Mouse (Mus musculus) C2C12 (cell line): ENCODE measurements around the gene Pdlim1. TPM values are rescaled to one million over a fixed set of nuclear protein-coding genes. Genes with fewer than 3 reads are reported as not detected.

Experiments
- H3K27me3 ChIP-seq: one replicate; pipeline ENCODE4 v1.6.1; 2011; ENCODE audit not compliant: control insufficient read depth, insufficient read depth, insufficient read length
- H3K36me3 ChIP-seq: one replicate; pipeline ENCODE4 v1.6.1; 2011; ENCODE audit not compliant: control insufficient read depth, insufficient read depth
- H3K4me3 ChIP-seq: one replicate; pipeline ENCODE4 v1.5.1; 2011; ENCODE audit warnings: mild to moderate bottlenecking, control low read depth; ENCODE audit not compliant: poor library complexity, insufficient read depth, severe bottlenecking
- H3K79me2 ChIP-seq: one replicate; pipeline ENCODE4 v1.6.1; 2011; ENCODE audit not compliant: control insufficient read depth, insufficient read depth
- H3K79me3 ChIP-seq: one replicate; pipeline ENCODE4 v1.6.1; 2011; ENCODE audit warnings: low read depth, control low read depth
- H3ac ChIP-seq: one replicate; pipeline ENCODE3; 2011; ENCODE audit warnings: low read depth; ENCODE audit not compliant: control insufficient read depth, insufficient read length
- CEBPB ChIP-seq: IDR thresholded peaks from one replicate; pipeline ENCODE4 v1.6.1; 2011; ENCODE audit warnings: low read depth, mild to moderate bottlenecking, control low read depth, moderate library complexity
- CTCF ChIP-seq: IDR thresholded peaks from one replicate; pipeline ENCODE4 v1.5.1; 2011; ENCODE audit not compliant: control insufficient read depth, insufficient read depth, insufficient read length
- FOSL1 ChIP-seq: IDR thresholded peaks from one replicate; pipeline ENCODE4 v1.8.0; 2011; ENCODE audit warnings: mild to moderate bottlenecking, low read length; ENCODE audit not compliant: poor library complexity, insufficient read depth, severe bottlenecking
- MAX ChIP-seq: IDR thresholded peaks from one replicate; pipeline ENCODE4 v1.6.1; 2011; ENCODE audit warnings: mild to moderate bottlenecking, control low read depth
- MYOD1 ChIP-seq: IDR thresholded peaks from one replicate; pipeline ENCODE4 v1.6.1; 2011; ENCODE audit warnings: low read depth; ENCODE audit not compliant: control insufficient read depth, insufficient read length
- MYOG ChIP-seq: IDR thresholded peaks from one replicate; pipeline ENCODE4 v1.6.1; 2011; ENCODE audit not compliant: control insufficient read depth, insufficient read length; ENCODE audit errors: extremely low read depth
- USF1 ChIP-seq: IDR thresholded peaks from one replicate; pipeline ENCODE4 v1.6.1; 2011; ENCODE audit warnings: low read depth, mild to moderate bottlenecking, control low read depth, moderate library complexity
- polyA plus RNA-seq: library from polyadenylated mRNA; unstranded; fragments of >200 nt; fragmentation: generic; extraction: Trizol; gene quantifications from one replicate; pipeline ENCODE4 v1.2.1, GENCODE M21; 2012; ENCODE audit warnings: missing spikeins

Pdlim1 gene
- polyA plus RNA-seq, 1 experiment = 198 TPM

DNA sequence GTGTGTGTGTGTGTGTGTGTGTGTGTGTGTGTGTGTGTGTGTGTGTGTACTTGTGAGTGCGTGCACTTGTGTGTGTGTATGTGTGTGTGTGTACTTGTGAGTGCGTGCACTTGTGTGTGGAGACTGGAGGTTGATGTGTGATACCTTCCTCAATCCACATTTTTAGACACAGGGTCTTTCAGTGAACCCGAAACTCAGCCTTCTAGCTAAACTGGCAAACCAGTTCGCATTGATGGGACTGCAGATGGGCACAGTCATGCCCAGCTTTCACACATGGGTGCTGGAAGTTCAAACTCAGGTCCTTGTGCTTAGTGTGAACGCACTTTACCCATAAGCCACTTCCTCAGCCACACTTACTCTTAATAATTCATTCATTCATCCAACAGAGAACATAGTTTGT is 23.2 kb downstream of the Pdlim1 start:
- no peak overlapping the region for H3ac ChIP-seq
- H3K27me3 ChIP-seq = no peaks in the 10 kb centered on the region
- H3K79me2 ChIP-seq = peaks cover 23% of the 10 kb centered on the region
- H3K36me3 ChIP-seq = peaks cover 57% of the 10 kb centered on the region
- H3K4me3 ChIP-seq = no peak overlapping the region
- TF ChIP-seq USF1 (no peak), MYOG (no peak), MAX (no peak), CTCF (no peak), MYOD1 (no peak), CEBPB (no peak), FOSL1 (no peak)
- H3K79me3 ChIP-seq = peaks cover 10% of the 10 kb centered on the region

- TF ChIP-seq USF1 (no peak), MYOD1 (no peak), CEBPB (no peak), CTCF (no peak), FOSL1 (no peak), MYOG (no peak), MAX (no peak)
- no peaks in the 10 kb centered on the region for H3K27me3 ChIP-seq
Observed at GRCm38 (mm10) chr19:40247268-40247666, 24.4 kb downstream of the Pdlim1 start.

DNA sequence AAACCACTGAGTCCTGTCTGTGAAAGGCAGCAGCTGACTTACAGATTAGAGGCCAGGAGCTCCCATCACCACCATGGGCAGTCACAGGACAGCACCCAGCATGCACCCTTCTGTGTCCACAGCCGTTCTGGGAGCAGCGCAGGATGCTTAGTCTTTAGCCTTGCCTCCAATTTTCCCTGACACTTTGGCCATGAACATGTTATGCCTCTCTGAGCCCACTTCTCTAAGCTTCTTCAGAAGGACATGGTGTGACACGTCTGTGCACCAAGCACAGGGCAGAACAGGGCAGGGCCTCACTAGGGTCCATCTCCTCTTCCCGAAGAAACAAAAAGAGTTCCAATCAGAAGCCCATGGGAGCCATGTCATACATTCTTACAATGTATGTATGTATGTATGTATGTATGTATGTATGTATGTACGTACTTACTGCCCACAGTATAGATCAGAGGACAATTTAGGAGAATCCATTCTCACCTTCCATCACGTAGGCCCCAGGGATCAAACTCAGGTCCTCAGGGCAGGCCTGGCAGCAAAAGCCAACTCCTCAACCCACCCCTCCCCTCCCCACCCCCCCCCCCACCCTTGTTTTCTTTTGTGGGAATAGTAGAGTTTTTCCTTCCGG is 24.9 kb downstream of the Pdlim1 start:
- peaks cover 6% of the 10 kb centered on the region for H3K79me2 ChIP-seq
- no peak overlapping the region for H3K4me3 ChIP-seq
- no peak overlapping the region for H3ac ChIP-seq
- TF ChIP-seq MYOG (no peak), MYOD1 (no peak), MAX (no peak), CTCF (no peak), CEBPB (no peak), USF1 (no peak)
- no peaks in the 10 kb centered on the region for H3K27me3 ChIP-seq
- H3K36me3 ChIP-seq = peaks cover 71% of the 10 kb centered on the region
- H3K79me3 ChIP-seq = peaks cover 3% of the 10 kb centered on the region

More at GRCm38 (mm10) chr19:40247268-40247666, 24.4 kb downstream of the Pdlim1 start:
- peaks cover 11% of the 10 kb centered on the region for H3K79me2 ChIP-seq
- H3K79me3 ChIP-seq = peaks cover 6% of the 10 kb centered on the region
- H3K36me3 ChIP-seq = peaks cover 66% of the 10 kb centered on the region
- no peak overlapping the region for H3ac ChIP-seq
- no peak overlapping the region for H3K4me3 ChIP-seq

DNA sequence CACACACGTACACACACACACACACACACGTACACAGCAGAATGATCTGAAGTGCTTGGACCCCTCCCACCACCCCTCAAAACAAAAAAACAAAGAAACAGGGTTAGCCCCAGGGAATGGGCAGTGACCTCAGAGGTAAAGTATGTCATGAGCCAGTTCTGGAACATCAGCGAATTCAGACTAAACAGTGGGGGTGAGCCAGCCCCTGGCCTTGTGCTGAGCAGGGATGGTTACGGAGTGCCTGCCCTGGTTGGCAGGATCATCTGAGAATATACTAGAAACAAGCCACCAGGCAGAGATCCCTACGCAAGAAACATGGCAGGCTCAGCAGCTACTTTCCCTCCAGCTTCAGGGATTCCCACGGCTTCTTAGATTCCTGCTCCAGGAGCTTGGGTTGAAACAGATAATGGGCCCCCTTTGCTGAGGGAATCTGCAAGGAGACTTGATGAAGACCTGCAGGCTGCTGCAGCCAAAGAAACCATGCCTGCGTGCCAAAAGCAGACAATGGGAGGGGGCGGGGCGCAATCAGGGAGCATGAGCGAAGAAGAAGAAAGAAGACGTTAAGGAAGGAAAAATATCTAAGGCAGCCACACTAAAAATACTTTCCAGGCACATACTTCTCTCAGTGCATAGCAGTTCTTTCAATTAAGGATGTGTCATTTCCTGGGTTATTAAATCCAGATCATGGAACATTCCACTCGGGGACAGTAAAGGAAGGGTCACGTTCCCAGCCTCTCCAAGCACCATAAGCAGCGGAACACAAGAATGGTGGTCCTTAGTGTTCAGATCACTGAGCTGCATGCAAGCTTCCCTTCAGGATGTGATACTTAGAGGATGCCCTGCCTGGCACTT is 30.6 kb downstream of the Pdlim1 start:
- H3K79me3 ChIP-seq = peaks cover 1% of the 10 kb centered on the region
- no peak overlapping the region for H3ac ChIP-seq
- H3K27me3 ChIP-seq = no peaks in the 10 kb centered on the region
- H3K36me3 ChIP-seq = peaks cover 32% of the 10 kb centered on the region
- TF ChIP-seq FOSL1 = no peak
- no peak for TF ChIP-seq MYOD1
- TF ChIP-seq MAX = no peak
- TF ChIP-seq MYOG = no peak
- no peak for TF ChIP-seq CTCF
- TF ChIP-seq USF1 = no peak
- TF ChIP-seq CEBPB = no peak
- no peaks in the 10 kb centered on the region for H3K79me2 ChIP-seq
- H3K4me3 ChIP-seq = no peak overlapping the region

DNA sequence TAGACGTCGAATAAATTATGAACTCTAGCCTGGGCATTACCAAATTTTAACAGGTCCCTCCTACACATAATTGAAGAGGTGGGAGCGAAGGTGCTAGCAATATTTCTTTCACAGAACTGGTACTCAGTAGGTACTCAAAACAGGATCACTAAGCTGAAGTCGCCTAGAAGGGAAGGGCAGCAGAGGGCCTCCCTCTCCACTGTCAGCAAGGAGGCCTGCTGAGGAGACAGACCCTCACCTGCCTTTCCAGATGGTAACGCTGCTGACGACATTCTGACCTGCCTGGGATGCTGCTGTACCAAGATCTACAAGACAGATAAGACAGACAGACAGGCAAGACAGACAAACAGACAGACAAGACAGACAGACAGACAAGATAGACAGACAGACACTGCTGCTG is 31.3 kb downstream of the Pdlim1 start:
- H3K79me3 ChIP-seq = peaks cover 1% of the 10 kb centered on the region
- peaks cover 32% of the 10 kb centered on the region for H3K36me3 ChIP-seq
- H3K79me2 ChIP-seq = no peaks in the 10 kb centered on the region
- TF ChIP-seq MYOD1 (no peak), CEBPB (no peak), CTCF (no peak), USF1 (no peak), MYOG (no peak)
- no peak overlapping the region for H3ac ChIP-seq
- no peak overlapping the region for H3K4me3 ChIP-seq
- no peaks in the 10 kb centered on the region for H3K27me3 ChIP-seq
